Mouse (Mus musculus) heart, postnatal 0 days (tissue): ENCODE data around the gene Btnl10.

Source experiments
- CTCF ChIP-seq: IDR thresholded peaks from 2 replicates; pipeline ENCODE4 v1.5.1; 2016; ENCODE audit warnings: antibody characterized with exemption, control low read depth, low read depth
- EP300 ChIP-seq: IDR thresholded peaks from 2 replicates; pipeline ENCODE4 v1.6.1; 2016; ENCODE audit warnings: antibody characterized with exemption, low read depth

GRCm38 (mm10) chr11:58867954-58868330 is 49.8 kb upstream of the Btnl10 start:
- TF ChIP-seq EP300 (no peak), CTCF (no peak)
